Mouse (Mus musculus): ENCODE measurements around the gene Actn1. TPM values are rescaled to one million over a fixed set of nuclear protein-coding genes. Genes with fewer than 3 reads are reported as not detected.

The Actn1 gene
- polyA plus RNA-seq, 1 experiment from 2014 or later, result 81.7 TPM

DNA sequence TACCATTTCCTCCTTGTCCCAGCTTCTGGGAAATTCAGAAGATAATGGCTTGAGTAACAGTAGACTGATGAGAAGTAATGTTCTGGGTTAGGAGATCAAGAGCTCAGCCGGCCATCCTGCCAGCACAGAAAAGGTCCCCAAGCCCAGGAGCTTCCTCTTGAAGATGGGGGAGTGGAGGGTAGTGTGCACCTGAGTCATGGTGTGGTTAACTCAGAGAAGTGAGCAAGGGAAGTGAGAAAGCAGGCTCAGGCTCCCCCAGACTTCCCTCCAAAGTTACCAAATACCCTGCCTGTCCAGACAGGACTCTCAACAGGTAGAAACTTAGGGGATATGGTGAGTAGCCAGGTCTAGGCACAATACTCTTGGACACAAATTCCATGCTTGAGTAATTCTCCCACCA, 24.9 kb downstream of the Actn1 start:
- no peak overlapping the region for H3K27ac ChIP-seq (ENCODE audit: low read length)
- WGBS, result 93% methylated on average over 1 of the region's 1 CpGs
- H3K9ac ChIP-seq (replicated peaks; ENCODE audit: low read depth, low read length), result no peak overlapping the region
- ATAC-seq (ENCODE audit: insufficient number of reproducible peaks, insufficient read depth, low FRiP score, low read depth), result no peak
- H3K4me2 ChIP-seq (replicated peaks; ENCODE audit: low read depth, low read length), result no peak overlapping the region
- peaks cover 5% of the 10 kb centered on the region; the same call in 1 of the 2 replicates for H3K36me3 ChIP-seq (ENCODE audit: control insufficient read depth, insufficient read depth, low read length)
- H3K9me3 ChIP-seq (ENCODE audit: control insufficient read depth, low read depth, low read length), result no peaks in the 10 kb centered on the region
- no peak overlapping the region for H3K4me3 ChIP-seq (ENCODE audit: low read depth, low read length)
- peaks cover 46% of the 10 kb centered on the region for H3K4me1 ChIP-seq (ENCODE audit: control insufficient read depth, insufficient read depth, low read length)
- no peaks in the 10 kb centered on the region for H3K27me3 ChIP-seq (ENCODE audit: control insufficient read depth, insufficient read depth, low read length)

DNA sequence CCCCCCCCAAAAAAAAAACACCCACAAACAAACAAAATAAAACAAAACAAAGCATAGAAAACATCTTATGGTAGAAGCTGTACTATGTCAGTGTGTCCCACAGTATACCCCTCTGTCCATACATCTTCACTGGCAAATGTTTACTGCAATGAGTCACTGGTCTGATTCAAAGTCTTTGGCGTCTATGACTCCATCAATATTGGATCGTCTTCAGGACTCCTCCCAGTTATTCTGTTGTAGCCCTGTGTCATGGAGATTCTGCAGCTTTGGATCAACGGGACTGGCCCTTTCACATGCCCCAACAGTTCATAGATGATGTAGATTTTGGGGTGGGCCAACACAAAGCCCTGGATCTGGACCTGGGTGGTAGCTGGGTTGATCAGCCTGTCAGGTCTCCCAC, 25.9 kb downstream of the Actn1 start:
- Histone ChIP-seq H3K4me3 (ENCODE audit: low read depth, low read length) (no peak overlapping the region), H3K9ac (replicated peaks; ENCODE audit: low read depth, low read length) (no peak overlapping the region), H3K4me1 (ENCODE audit: control insufficient read depth, insufficient read depth, low read length) (peaks cover 47% of the 10 kb centered on the region), H3K9me3 (ENCODE audit: control insufficient read depth, low read depth, low read length) (no peaks in the 10 kb centered on the region), H3K4me2 (replicated peaks; ENCODE audit: low read depth, low read length) (no peak overlapping the region), H3K27ac (ENCODE audit: low read length) (no peak overlapping the region), H3K27me3 (ENCODE audit: control insufficient read depth, insufficient read depth, low read length) (no peaks in the 10 kb centered on the region), H3K36me3 (ENCODE audit: control insufficient read depth, insufficient read depth, low read length) (peaks cover 5% of the 10 kb centered on the region; the same call in 1 of the 2 replicates)
- 90% methylated on average over 3 of the region's 3 CpGs for WGBS
- no peak for ATAC-seq (ENCODE audit: insufficient number of reproducible peaks, insufficient read depth, low FRiP score, low read depth)

DNA sequence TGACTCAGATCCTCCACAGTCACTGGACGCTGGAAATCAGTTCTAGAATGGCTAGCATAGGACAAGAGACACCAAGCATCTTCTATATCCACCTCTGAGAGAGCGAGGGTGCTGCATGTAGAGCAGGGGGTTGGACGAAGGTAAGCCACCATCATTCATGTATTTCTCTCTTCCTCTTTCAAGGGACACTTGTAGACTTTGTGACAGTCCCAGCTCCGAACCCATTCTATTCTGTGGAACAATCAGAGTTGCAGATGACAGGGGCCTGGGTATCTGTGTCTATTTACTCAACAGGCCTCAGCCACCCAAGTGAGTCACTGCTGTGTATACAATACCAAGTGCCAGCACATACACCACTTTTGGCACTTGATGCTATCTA, 27.3 kb downstream of the Actn1 start:
- Histone ChIP-seq H3K9ac (replicated peaks; ENCODE audit: low read depth, low read length) (no peak overlapping the region), H3K9me3 (ENCODE audit: control insufficient read depth, low read depth, low read length) (no peaks in the 10 kb centered on the region), H3K27ac (ENCODE audit: low read length) (peak overlapping the region; percentile 97; the same call in 1 of the 2 replicates), H3K4me3 (ENCODE audit: low read depth, low read length) (no peak overlapping the region), H3K27me3 (ENCODE audit: control insufficient read depth, insufficient read depth, low read length) (no peaks in the 10 kb centered on the region), H3K4me1 (ENCODE audit: control insufficient read depth, insufficient read depth, low read length) (peaks cover 49% of the 10 kb centered on the region), H3K36me3 (ENCODE audit: control insufficient read depth, insufficient read depth, low read length) (peaks cover 5% of the 10 kb centered on the region; the same call in 1 of the 2 replicates), H3K4me2 (replicated peaks; ENCODE audit: low read depth, low read length) (no peak overlapping the region)
- WGBS, result 88% methylated on average over 4 of the region's 4 CpGs
- ATAC-seq (ENCODE audit: insufficient number of reproducible peaks, insufficient read depth, low FRiP score, low read depth), result no peak

DNA sequence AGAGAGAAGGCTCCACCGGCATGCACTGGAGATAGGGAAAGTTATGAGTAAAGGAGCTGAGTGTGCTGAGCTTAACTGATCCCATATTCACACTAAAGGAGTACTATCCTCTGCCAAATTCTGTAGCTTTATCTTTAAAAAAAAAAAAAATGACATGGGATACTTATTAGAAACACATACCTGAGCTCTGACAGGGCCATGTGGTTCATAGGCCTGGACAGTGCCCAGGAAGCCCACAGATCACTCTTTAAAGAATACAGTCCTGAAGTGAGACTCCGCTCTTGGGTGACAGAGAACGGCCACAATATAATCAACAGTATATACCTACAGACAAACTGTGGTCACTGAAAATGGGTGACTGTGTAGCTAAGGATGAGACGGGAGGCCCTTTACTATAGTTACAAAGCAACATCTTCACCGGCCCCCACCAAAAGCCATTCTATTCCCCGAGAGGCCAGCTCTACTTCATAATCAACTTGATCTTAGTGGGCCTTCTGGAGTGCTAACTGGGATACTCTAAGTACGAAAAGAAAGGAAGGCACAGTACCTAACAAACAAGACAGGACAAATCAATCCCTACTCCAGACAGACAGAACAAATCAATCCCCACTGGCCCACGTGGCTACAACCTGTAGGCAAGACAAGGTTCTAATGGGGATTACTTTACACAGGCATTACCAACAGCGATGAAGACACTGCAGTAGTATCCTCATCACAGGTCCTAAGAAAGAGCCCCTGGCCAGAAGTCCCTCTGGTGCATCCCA, 27.9 kb downstream of the Actn1 start:
- Histone ChIP-seq H3K9me3 (ENCODE audit: control insufficient read depth, low read depth, low read length) (no peaks in the 10 kb centered on the region), H3K4me1 (ENCODE audit: control insufficient read depth, insufficient read depth, low read length) (peaks cover 53% of the 10 kb centered on the region), H3K4me3 (ENCODE audit: low read depth, low read length) (no peak overlapping the region), H3K9ac (replicated peaks; ENCODE audit: low read depth, low read length) (no peak overlapping the region), H3K27ac (ENCODE audit: low read length) (peak overlapping the region; percentile 97; the same call in 1 of the 2 replicates), H3K36me3 (ENCODE audit: control insufficient read depth, insufficient read depth, low read length) (peaks cover 5% of the 10 kb centered on the region; the same call in 1 of the 2 replicates), H3K4me2 (replicated peaks; ENCODE audit: low read depth, low read length) (no peak overlapping the region), H3K27me3 (ENCODE audit: control insufficient read depth, insufficient read depth, low read length) (no peaks in the 10 kb centered on the region)
- WGBS, result 72% methylated on average over 9 of the region's 9 CpGs
- ATAC-seq (ENCODE audit: insufficient number of reproducible peaks, insufficient read depth, low FRiP score, low read depth), result no peak

DNA sequence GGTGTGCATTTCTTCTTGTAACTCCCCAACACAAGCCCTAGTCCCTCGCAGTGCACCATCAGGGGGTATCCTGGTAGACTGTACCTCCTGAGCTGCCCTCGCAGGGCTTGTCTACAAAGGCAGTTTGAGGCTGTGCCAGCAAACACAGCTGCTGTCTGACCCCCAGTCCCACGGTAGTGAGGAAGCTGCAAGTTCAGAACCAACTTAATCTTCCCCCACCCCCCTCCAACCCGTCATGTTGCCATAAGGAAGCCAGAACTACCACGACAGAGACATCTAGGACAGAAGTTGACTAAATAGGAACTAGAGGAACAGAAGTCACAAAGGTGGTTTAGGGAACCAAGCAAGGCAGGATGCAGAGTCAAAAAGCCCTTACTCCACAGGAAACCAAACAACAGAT, 28.9 kb downstream of the Actn1 start:
- no peak for ATAC-seq (ENCODE audit: insufficient number of reproducible peaks, insufficient read depth, low FRiP score, low read depth)
- H3K9me3 ChIP-seq (ENCODE audit: control insufficient read depth, low read depth, low read length), result no peaks in the 10 kb centered on the region
- H3K27me3 ChIP-seq (ENCODE audit: control insufficient read depth, insufficient read depth, low read length), result no peaks in the 10 kb centered on the region
- WGBS, result 15% methylated on average over 5 of the region's 5 CpGs
- H3K36me3 ChIP-seq (ENCODE audit: control insufficient read depth, insufficient read depth, low read length), result peaks cover 5% of the 10 kb centered on the region; the same call in 1 of the 2 replicates
- H3K4me1 ChIP-seq (ENCODE audit: control insufficient read depth, insufficient read depth, low read length), result peaks cover 53% of the 10 kb centered on the region
- H3K4me3 ChIP-seq (ENCODE audit: low read depth, low read length), result no peak overlapping the region
- 0 out of 2 replicates have a peak overlapping the region, but pooled peaks have one; percentile 34 for H3K4me2 ChIP-seq (replicated peaks; ENCODE audit: low read depth, low read length)
- peak overlapping the region; percentile 97 for H3K27ac ChIP-seq (ENCODE audit: low read length)
- 0 out of 2 replicates have a peak overlapping the region, but pooled peaks have one; percentile 11 for H3K9ac ChIP-seq (replicated peaks; ENCODE audit: low read depth, low read length)

DNA sequence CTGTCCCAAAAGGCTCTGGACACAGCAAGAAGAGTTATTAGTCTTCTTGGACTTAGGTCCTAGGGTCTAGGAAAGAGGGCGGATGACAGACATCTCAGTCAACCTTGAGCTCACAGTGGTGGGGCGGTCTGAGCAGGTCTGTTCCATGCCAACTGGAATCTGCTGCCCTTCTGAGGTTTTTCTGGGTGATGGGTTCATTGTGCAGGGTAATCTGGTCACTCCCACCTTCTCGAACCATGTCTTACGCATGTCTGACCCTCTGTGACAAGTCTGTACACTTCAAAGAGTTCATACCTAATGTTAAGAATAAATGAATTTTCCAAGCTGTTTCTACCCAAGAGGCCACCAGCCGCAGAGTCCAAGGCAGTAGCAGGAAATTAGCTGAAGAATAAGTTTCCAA, 29.3 kb downstream of the Actn1 start:
- Histone ChIP-seq H3K27ac (ENCODE audit: low read length) (peak overlapping the region; percentile 97), H3K4me1 (ENCODE audit: control insufficient read depth, insufficient read depth, low read length) (peaks cover 53% of the 10 kb centered on the region), H3K4me3 (ENCODE audit: low read depth, low read length) (no peak overlapping the region), H3K36me3 (ENCODE audit: control insufficient read depth, insufficient read depth, low read length) (peaks cover 5% of the 10 kb centered on the region; the same call in 1 of the 2 replicates), H3K9ac (replicated peaks; ENCODE audit: low read depth, low read length) (0 out of 2 replicates have a peak overlapping the region, but pooled peaks have one; percentile 11), H3K27me3 (ENCODE audit: control insufficient read depth, insufficient read depth, low read length) (no peaks in the 10 kb centered on the region), H3K4me2 (replicated peaks; ENCODE audit: low read depth, low read length) (peak overlapping the region; percentile 34), H3K9me3 (ENCODE audit: control insufficient read depth, low read depth, low read length) (no peaks in the 10 kb centered on the region)
- no peak for ATAC-seq (ENCODE audit: insufficient number of reproducible peaks, insufficient read depth, low FRiP score, low read depth)
- WGBS, result 34% methylated on average over 5 of the region's 5 CpGs

DNA sequence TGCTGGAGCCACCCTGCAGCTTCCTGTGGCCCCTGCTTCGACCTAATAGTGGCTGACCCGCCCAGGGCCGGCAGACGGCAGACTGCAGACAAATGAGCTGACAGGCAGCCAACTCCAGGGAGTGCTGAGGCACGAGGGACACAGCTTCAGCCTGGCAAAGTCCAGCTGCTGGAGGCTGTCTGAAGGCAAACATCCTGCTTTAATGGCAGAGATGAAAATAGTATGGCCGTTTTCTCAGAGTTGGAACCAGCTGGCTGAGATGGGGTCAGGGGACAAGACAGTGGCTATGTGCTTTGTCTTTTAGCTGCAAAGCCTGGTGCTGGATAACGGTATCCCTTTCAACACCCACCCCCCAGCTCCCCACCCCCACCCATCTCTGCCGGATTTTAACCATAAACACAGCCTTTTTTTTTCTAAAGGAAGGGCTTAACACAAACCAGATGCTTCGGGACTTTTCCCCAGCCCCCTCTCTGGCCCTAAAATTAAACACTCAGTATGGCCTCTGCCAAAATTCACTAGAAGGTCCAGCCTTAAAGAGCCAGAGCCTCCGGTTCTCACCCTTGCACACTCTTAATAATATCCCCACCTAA, 30.0 kb downstream of the Actn1 start:
- peaks cover 2% of the 10 kb centered on the region; the same call in 1 of the 2 replicates for H3K36me3 ChIP-seq (ENCODE audit: control insufficient read depth, insufficient read depth, low read length)
- no peak overlapping the region for H3K4me3 ChIP-seq (ENCODE audit: low read depth, low read length)
- H3K4me1 ChIP-seq (ENCODE audit: control insufficient read depth, insufficient read depth, low read length), result peaks cover 54% of the 10 kb centered on the region
- peak; percentile 88 for ATAC-seq (ENCODE audit: insufficient number of reproducible peaks, insufficient read depth, low FRiP score, low read depth)
- 6% methylated on average over 10 of the region's 10 CpGs for WGBS
- no peak overlapping the region for H3K9ac ChIP-seq (replicated peaks; ENCODE audit: low read depth, low read length)
- H3K27me3 ChIP-seq (ENCODE audit: control insufficient read depth, insufficient read depth, low read length), result no peaks in the 10 kb centered on the region
- H3K27ac ChIP-seq (ENCODE audit: low read length), result peak overlapping the region; percentile 97
- peak overlapping the region; percentile 34 for H3K4me2 ChIP-seq (replicated peaks; ENCODE audit: low read depth, low read length)
- H3K9me3 ChIP-seq (ENCODE audit: control insufficient read depth, low read depth, low read length), result no peaks in the 10 kb centered on the region

DNA sequence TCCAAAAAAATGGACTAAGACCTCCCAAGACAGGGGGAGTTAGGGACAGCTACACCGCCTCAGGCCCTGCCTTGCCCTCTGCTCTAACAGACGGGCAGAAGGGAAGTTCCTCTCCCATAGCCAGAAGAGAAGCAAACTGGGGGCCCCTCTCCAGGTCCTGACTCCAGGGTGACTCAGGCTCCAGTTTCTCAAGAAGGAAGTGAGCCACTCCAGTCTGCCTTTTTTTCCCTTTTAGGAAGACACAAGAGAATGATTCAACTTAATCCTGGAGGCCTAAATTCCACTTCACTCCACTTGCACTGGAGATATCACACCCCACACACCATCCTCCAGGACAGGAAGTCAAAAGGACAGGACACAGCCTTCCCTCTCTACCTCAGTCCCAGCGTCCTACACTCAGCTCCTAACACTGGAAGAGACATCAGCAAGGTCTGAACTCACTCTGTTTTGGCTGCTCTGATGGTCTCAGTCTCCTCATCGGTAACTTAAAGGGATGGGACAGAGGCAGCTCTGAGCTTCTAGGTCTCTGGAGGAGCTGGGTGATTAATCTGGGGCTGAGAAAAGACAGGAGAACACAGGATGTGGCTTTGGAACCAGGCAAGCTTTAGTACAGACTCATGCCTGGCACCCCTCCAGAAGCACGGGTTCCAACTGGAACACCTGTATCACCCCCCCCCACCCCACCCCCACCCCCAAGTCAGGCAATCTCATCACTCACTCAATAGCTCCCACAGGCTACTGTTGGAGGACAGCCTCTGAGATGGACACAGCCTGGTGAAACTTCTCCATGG, 31.0 kb downstream of the Actn1 start:
- Histone ChIP-seq H3K4me2 (replicated peaks; ENCODE audit: low read depth, low read length) (peak overlapping the region; percentile 34; the same call in 1 of the 2 replicates), H3K27ac (ENCODE audit: low read length) (peak overlapping the region; percentile 97), H3K27me3 (ENCODE audit: control insufficient read depth, insufficient read depth, low read length) (no peaks in the 10 kb centered on the region), H3K36me3 (ENCODE audit: control insufficient read depth, insufficient read depth, low read length) (no peaks in the 10 kb centered on the region), H3K4me3 (ENCODE audit: low read depth, low read length) (no peak overlapping the region), H3K4me1 (ENCODE audit: control insufficient read depth, insufficient read depth, low read length) (peaks cover 64% of the 10 kb centered on the region), H3K9ac (replicated peaks; ENCODE audit: low read depth, low read length) (no peak overlapping the region), H3K9me3 (ENCODE audit: control insufficient read depth, low read depth, low read length) (no peaks in the 10 kb centered on the region)
- no peak for ATAC-seq (ENCODE audit: insufficient number of reproducible peaks, insufficient read depth, low FRiP score, low read depth)
- 29% methylated on average over 5 of the region's 5 CpGs for WGBS

Measured in stomach, embryonic 14.5 days (tissue).